Mouse (Mus musculus) lung, postnatal 36 days (tissue): ENCODE data around the gene Nr1h2.
A peak's percentile ranks its signal among the peaks of the same experiment; 100 is the strongest.

Source experiments
- DNase-seq: peaks from one replicate; pipeline ENCODE4 v3.0.0; 2022; ENCODE audit warnings: mixed read lengths

Nr1h2 gene

DNA sequence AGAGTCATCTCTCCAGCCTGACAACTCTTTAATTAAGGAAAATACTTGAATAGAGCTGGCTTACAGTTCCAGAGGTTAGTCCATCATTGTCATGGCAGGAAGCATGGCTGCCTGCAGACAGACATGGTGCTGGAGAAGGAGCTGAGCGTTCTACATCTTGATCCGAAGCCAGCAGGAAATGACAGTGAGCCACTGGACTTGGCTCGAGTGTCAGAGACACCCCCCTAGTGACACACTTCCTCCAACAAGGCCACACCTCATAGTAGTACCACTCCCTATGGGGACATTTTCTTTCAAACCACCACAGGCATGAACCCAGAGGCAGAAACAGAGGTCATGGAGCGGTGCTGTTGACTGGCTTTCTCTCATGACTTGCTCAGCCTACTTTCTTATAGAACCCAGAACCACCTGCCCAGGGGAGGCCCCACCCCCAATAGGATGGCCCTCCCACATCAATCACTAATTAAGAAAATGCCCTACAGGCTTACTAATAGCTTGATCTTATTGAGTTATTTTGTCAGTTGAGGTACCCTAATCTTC lies 30.6 kb upstream of the Nr1h2 start:
- DNase-seq, result no peak

- peak; percentile 80 for DNase-seq
Measured at GRCm38 (mm10) chr7:44583146-44583545, 29.4 kb upstream of the Nr1h2 start.

DNA sequence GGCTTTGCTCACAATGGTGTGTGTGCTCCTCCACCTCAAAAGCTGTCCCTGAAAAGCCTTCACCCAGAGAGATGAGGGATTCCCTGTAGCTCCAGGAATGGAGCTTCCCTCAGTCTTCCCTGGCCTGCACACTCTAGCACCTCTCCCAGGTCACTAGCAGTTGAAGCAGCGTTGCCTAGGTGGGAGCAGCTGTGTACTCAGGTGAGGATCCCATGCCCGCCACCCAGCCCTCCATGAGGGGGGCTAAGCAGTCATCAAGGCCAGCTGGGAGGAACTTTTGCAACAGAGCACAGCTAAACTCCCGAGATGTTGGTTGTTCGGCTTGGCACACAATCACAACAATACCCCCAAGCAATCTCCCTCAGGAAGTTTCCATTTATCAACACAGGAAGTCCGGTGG lies 29.0 kb upstream of the Nr1h2 start:
- DNase-seq, result no peak

GRCm38 (mm10) chr7:44581637-44582036 lies 27.9 kb upstream of the Nr1h2 start:
- DNase-seq, result no peak

GRCm38 (mm10) chr7:44576333-44576844 lies 22.6 kb upstream of the Nr1h2 start:
- DNase-seq, result no peak

DNA sequence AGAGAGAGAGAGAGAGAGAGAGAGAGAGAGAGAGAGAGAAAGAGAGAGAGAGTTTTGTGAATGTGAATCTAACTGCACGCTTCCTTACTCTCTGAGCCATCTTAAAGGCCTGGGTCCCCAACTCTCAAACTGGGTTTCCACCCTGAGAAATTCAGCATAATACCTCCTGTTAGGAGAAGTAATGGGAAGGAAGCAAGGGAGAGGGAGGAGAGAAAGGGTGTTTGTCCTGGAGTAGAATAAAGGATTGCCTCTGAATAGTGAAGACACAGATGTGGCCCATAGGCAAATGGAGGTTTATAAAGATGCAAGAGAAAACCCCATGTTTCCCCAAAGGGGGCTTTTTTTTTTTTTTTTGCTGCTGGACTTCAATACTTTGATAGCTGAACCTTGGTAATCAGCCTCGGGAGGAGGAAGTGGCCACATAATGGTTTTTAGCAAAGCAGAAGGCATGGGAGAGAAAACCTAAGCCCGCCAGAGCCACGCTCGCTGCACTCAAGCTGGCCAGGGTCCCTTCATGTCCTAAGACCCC lies 19.3 kb upstream of the Nr1h2 start:
- DNase-seq, result no peak

DNA sequence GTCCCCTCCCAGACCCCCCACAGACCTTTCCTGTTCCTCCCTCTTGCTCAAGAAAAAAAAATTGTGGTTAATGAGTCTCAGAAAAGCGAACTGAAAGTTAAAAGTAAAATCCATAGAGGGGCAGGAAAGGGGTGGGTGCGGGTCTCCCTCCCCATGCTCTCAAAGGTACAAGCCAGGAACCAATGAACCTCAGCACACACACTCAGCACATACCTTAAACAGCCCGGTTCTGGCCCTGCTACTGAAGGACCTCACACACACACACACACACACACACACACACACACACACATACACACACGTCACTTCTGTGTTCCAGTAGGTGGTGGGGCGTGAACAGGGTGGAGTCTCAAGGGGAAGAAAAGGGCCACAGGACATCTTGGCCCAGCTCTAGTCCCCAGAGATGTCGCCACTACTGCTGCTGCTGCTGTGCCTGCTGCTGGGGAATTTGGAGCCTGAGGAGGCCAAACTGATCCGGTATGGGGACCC lies 18.5 kb upstream of the Nr1h2 start, which contains the start of gene Napsa:
Gene Napsa (plus strand): TSS at position 168 of the 489 bp plus-strand sequence.
- peak; percentile 87 for DNase-seq

DNA sequence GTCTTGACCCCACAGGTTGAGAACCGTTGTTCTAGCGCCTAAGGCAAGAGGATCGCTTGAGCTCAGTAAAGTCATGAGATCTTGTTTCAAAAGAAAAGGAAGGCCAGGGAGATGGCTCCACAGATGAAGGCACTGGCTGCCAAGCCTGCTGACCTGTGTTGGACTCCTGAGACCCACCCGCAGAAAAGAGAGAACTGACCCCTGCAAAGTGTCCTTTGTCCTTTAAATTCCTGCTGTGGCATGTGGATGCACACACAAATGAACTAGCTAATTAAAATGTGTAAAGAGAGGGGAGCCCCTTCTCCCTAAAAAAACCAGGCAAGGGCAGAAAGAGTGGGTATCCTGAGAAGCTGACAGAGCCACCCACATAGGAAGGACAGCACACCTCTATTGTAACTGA lies 18.1 kb upstream of the Nr1h2 start:
- no peak for DNase-seq

DNA sequence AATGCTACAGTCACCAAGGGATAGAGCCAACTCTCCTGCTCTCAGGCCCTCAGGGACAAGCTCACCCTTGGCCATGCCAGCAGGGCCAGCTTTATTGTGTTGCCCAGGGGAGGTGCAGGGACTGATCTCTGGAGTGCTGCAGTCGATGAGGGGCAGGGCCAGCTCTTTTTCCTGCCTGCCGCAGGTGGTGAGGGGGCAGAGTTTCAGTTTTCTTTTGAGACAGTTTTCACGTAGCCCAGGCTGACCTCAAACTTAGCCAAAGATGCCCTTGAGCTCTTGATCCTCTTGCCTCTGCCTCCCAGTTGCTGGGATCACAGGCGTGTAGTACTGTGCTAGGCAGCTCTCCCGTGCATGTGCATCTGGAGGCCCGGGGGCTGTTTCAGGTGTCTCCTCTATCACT lies 17.2 kb upstream of the Nr1h2 start:
- no peak for DNase-seq

- DNase-seq, result no peak
Measured at GRCm38 (mm10) chr7:44568803-44569202, 15.1 kb upstream of the Nr1h2 start.

GRCm38 (mm10) chr7:44565414-44565813 lies 11.7 kb upstream of the Nr1h2 start:
- DNase-seq, result no peak

DNA sequence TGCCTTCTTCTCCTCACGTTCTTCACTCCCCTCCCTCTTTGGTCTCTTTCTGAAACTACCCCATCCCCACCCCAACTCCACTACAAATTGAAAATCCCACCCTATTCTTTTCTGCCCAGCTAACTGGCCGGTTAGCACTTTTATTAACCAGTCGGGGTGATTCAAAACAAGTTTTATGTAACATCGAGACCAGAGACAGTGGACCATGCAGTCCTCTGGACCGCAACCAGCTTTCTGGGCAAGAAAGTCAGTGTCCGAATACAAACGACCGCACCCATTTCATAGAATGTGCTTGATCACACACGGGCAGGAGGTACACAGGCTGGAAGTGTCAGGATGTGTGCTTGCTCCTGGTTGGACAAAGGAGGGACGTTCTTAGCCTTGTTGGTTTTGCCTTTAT lies 10.7 kb upstream of the Nr1h2 start:
- no peak for DNase-seq

DNA sequence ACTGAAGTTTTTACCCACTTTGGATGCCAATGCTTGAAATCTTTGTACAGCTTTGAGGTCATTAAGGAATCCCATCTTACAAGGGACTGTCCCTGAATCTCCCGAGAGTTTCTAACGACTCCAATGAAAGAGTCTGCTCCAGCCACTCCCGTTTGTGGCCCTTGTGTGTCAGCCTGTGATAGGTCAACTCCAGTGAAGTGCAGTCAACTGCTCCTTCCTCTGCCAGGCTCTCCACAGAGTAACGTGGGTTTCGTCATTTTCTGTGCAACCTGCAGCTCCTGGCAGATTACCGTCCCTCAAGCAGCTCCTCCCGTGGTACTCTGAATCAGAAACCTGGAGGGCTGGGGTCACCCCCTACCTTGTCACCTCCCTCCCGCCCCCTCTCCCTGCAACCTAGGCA lies 9.5 kb upstream of the Nr1h2 start:
- peak; percentile 60 for DNase-seq

DNA sequence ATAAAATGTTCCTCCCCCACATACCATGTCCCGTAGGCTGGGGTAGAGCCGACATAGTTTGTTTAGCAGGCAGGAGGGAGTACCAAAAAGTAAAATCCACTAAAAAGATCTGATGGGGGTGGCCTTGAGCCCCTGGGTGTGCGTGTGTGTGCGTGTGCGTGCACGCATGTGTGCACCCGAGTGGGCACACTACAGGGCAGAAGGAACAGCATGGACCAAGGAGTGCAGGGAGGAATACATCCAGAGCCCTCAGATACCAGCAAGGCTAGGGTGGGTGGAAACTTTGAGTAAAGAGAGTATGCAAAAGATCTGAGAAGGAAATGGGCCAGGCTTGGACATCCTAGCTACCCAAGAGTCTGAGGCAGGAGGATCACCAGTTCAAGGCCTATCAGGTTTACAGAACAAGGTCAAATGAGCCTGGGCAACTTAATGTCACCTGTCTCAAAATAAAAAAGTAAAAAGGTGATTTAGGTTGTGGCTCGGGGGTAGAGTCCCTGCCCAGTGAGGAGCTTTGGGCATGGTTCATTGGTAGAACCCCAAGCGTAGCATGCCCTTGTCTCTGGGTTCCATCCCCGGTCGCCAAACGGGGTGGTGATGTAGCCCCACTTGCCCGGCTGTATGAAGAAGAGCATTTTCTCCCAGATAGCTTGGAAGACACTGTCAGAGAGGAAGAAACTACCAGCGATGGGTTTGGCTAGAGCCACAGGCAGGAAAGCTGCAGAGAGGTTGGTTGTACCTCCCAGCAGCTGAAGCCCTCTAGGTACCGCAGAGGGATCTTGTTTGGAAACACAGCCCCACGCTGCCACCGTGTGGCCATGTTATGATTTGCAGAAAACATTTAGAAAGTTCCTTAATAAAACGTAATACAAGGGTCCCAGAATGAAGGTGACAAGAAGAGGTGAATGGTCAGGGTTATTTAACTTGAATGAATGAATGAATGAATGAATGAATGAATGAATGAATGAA lies 7.0 kb upstream of the Nr1h2 start:
- DNase-seq, result peak; percentile 92

DNA sequence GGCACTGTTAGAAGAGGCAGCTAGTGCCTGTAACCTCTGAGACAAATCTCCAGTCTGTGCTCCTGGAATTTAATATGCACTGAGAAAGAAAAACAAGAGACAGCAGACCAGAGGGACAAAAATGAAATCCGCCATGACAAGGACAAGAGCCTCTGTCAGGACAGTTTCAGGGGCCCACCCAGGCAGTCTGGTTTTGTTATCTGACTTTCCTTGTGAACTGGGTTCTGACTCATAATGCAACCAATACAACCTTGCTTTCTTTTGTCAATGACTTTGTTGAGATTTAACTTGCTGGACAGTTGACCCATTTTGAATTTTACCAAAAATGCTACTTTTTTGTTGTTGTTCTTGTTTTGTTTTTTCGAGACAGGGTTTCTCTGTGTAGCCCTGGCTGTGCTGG lies 3.9 kb upstream of the Nr1h2 start:
- no peak for DNase-seq

- DNase-seq, result peak; percentile 84
Measured at GRCm38 (mm10) chr7:44553196-44553764, 471 bp downstream of the Nr1h2 start.

GRCm38 (mm10) chr7:44552141-44552908 lies 1.4 kb downstream of the Nr1h2 start:
- DNase-seq, result no peak

- no peak for DNase-seq
Measured at GRCm38 (mm10) chr7:44551731-44552130, 2.0 kb downstream of the Nr1h2 start.

GRCm38 (mm10) chr7:44551301-44551700 lies 2.5 kb downstream of the Nr1h2 start:
- no peak for DNase-seq

DNA sequence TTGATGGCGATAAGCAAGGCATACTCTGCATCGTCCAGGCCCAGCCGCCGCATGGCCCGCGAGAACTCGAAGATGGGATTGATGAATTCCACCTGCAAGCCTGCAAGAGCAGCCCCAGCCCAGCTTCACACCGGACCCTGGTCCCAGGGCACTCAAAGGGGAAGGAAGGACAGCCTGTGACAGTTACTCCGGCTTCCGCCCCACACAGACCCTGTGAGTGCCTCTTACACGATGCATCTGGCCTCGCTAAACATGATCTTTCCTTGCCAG lies 3.4 kb downstream of the Nr1h2 start:
- DNase-seq, result no peak

DNA sequence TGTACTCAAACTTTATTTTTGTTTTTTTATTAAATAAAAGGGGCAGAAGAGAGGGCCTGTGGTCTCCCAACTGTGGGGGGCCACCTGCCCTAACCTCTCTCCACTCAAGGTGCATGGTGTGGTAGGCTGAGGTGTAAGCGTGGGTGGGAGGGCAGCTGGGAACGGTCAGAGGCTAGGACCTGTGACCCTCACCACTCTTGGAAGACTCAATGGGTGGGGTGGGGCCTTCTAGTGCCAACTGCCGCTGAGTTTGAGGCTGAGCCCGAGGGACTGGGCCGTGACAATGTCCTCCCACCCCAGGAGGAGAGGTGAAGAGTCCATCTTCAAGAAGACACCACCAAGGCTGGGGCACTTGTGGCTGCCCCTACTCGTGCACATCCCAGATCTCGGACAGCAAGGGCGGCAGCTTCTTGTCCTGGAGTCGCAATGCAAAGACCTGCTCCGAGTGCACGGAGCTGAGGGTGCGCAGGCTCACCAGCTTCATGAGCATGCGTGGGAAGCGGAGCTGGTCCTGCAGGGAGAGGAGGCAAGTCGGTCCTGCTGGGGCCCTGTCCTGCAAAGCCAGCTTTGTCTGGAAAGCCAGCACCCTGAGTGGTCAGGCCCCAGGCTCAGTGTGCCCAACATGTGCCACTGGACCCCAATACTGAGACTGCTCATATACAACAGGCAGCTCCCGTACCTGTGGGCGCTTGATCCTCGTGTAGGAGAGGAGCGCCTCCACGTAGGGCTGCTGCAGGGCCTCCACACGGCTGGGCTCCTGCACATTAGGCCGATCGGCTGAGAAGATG lies 3.9 kb downstream of the Nr1h2 start:
- no peak for DNase-seq

- peak; percentile 100 for DNase-seq
Measured at GRCm38 (mm10) chr7:44548497-44549087, 5.2 kb downstream of the Nr1h2 start, which contains the start of gene Pold1. Gene Pold1 (minus strand): TSS chr7:44548849.
